Mouse (Mus musculus) ES-Bruce4 (cell line): ENCODE data around the gene Col9a1.
A peak's percentile ranks its signal among the peaks of the same experiment; 100 is the strongest.

Experiments
- CTCF ChIP-seq: IDR thresholded peaks from one replicate; pipeline ENCODE4 v1.8.1; 2011; ENCODE audit warnings: low read depth, low read length
- POLR2A ChIP-seq: IDR thresholded peaks from one replicate; pipeline ENCODE4 v1.8.1; 2011; ENCODE audit warnings: low read length; ENCODE audit not compliant: insufficient read depth

GRCm38 (mm10) chr1:24169410-24169809, 8.0 kb upstream of the Col9a1 start:
- TF ChIP-seq POLR2A (no peak), CTCF (peak; percentile 19)
